Mouse (Mus musculus) 416B (cell line): ENCODE data around the gene Ccr9.
A peak's percentile ranks its signal among the peaks of the same experiment; 100 is the strongest.

Source experiments
- DNase-seq: peaks from one replicate; pipeline ENCODE4 v3.0.0; 2011; ENCODE audit warnings: low read depth

Gene Ccr9

GRCm38 (mm10) chr9:123802896-123803295 lies 124.7 kb downstream of the Ccr9 start:
- peak; percentile 38 for DNase-seq

- DNase-seq: no peak
These were observed 127.0 kb downstream of the Ccr9 start for GRCm38 (mm10) chr9:123805241-123805640.

- no peak for DNase-seq
These were observed 128.0 kb downstream of the Ccr9 start, which contains the start of gene Cxcr6 for GRCm38 (mm10) chr9:123806267-123806666. Cxcr6 (plus strand) TSS chr9:123806475.

GRCm38 (mm10) chr9:123808583-123808982 lies 130.3 kb downstream of the Ccr9 start:
- DNase-seq: no peak

- peak; percentile 36 for DNase-seq
These were observed 133.6 kb downstream of the Ccr9 start for GRCm38 (mm10) chr9:123811831-123812230.

GRCm38 (mm10) chr9:123814326-123814725 lies 136.1 kb downstream of the Ccr9 start:
- peak; percentile 78 for DNase-seq

- DNase-seq: no peak
These were observed 136.6 kb downstream of the Ccr9 start for GRCm38 (mm10) chr9:123814821-123815220.

- DNase-seq: no peak
These were observed 137.2 kb downstream of the Ccr9 start for GRCm38 (mm10) chr9:123815444-123815843.

- no peak for DNase-seq
These were observed 137.8 kb downstream of the Ccr9 start for GRCm38 (mm10) chr9:123815996-123816395.

GRCm38 (mm10) chr9:123818601-123819000 lies 140.4 kb downstream of the Ccr9 start:
- peak; percentile 64 for DNase-seq

GRCm38 (mm10) chr9:123826631-123827030 lies 148.4 kb downstream of the Ccr9 start:
- DNase-seq: no peak

GRCm38 (mm10) chr9:123828916-123829315 lies 150.7 kb downstream of the Ccr9 start:
- DNase-seq: no peak
